Mouse (Mus musculus) bone marrow, adult 2 months (tissue): ENCODE measurements around the gene Cuta. TPM values are rescaled to one million over a fixed set of nuclear protein-coding genes. Genes with fewer than 3 reads are reported as not detected.
A peak's percentile ranks its signal among the peaks of the same experiment; 100 is the strongest.
"Not testable (repeated sequence)": the region's sequence is repeated elsewhere in the genome, so short reads cannot be mapped to it uniquely, and the experiment has no call there.

Source experiments
- H3K27ac ChIP-seq: fragments of 200-500 bp; 2 replicates; pipeline ENCODE4 v1.5.1; 2012; ENCODE audit warnings: low read depth, mild to moderate bottlenecking, control low read depth, inconsistent platforms, low read length; ENCODE audit not compliant: control insufficient read depth, poor library complexity, insufficient read depth
- H3K4me1 ChIP-seq: fragments of 200-500 bp; 2 replicates; pipeline ENCODE4 v1.6.1; 2011; ENCODE audit warnings: low read length; ENCODE audit not compliant: control insufficient read depth, insufficient read depth
- H3K4me3 ChIP-seq: fragments of 200-500 bp; replicated peaks from 2 replicates; pipeline ENCODE3; 2011; ENCODE audit warnings: mild to moderate bottlenecking, low read depth, low read length, control low read depth; ENCODE audit not compliant: control insufficient read depth
- CTCF ChIP-seq: fragments of 200-500 bp; IDR thresholded peaks from 2 replicates; pipeline ENCODE4 v1.5.1; 2011; ENCODE audit warnings: low read length, control low read depth; ENCODE audit not compliant: control insufficient read depth, insufficient read depth
- POLR2A ChIP-seq: fragments of 200-500 bp; IDR thresholded peaks from 2 replicates; pipeline ENCODE4 v1.6.1; 2011; ENCODE audit warnings: low read depth, mild to moderate bottlenecking, control low read depth, low read length, borderline replicate concordance; ENCODE audit not compliant: control insufficient read depth
- WGBS: fragments of 180-500 bp; shearing (Covaris S2); methylation state at CpG from one replicate; pipeline ENCODE4 v1.1.7; 2018; 5-methylcytosine and 5-hydroxymethylcytosine counted together
- polyA plus RNA-seq: library from polyadenylated mRNA; stranded (reverse); fragments of >200 nt; gene quantifications from 2 replicates; pipeline ENCODE4 v1.2.4, GENCODE M21; 2011; ENCODE audit warnings: low replicate concordance; ENCODE audit not compliant: missing spikeins, insufficient read depth, insufficient read length

Cuta gene
- polyA plus RNA-seq, 1 experiment = 99.0 TPM

DNA sequence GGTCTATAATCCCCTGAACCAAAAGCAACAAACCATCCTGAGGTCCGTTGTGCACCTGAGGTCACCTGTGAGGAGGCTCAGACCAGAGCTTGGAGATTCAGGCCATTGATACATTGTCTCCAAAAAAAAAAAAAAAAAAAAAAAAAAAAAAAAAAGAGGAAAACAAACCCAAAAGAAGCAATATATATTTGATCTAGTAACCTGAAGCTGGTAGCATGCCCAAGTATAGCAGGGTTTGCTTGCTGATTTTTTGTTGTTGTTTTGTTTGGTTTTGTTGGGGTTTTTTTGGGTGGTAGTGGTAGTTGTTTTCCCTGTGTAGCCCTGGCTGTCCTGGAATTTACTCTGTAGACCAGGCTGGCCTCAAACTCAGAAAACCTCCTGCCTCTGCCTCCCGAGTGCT lies 21.0 kb downstream of the Cuta start:
- Histone ChIP-seq H3K4me3 (peak overlapping the region; percentile 54), H3K27ac (no peak overlapping the region), H3K4me1 (no peaks in the 10 kb centered on the region)
- 81% methylated on average over 2 of the region's 2 CpGs for WGBS
- TF ChIP-seq POLR2A = no peak
- TF ChIP-seq CTCF = no peak

DNA sequence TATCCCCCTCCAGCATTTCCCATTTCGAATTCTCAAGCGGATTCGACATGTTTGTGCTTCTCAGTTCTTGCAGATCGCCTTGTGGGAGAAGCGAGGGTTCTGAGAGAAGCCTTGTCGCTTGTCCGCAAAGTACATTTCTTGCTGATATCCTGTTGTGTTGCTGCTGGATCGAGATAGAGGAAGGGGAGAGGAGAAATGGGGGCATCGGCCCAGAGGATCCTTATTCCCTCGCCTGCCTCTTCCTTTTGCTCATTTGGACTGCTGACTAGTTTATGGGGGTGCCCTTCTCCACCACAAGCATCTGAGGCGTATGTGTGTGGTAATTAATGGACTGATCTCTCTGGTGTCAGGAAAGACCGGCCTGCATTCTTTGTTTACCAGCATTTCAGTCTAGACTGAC lies 21.8 kb downstream of the Cuta start:
- Histone ChIP-seq H3K4me3 (peak overlapping the region; percentile 95), H3K27ac (peak overlapping the region; percentile 68; the same call in 1 of the 2 replicates)
- 2% methylated on average over 12 of the region's 12 CpGs for WGBS
- not testable (repeated sequence) for H3K4me1 ChIP-seq

DNA sequence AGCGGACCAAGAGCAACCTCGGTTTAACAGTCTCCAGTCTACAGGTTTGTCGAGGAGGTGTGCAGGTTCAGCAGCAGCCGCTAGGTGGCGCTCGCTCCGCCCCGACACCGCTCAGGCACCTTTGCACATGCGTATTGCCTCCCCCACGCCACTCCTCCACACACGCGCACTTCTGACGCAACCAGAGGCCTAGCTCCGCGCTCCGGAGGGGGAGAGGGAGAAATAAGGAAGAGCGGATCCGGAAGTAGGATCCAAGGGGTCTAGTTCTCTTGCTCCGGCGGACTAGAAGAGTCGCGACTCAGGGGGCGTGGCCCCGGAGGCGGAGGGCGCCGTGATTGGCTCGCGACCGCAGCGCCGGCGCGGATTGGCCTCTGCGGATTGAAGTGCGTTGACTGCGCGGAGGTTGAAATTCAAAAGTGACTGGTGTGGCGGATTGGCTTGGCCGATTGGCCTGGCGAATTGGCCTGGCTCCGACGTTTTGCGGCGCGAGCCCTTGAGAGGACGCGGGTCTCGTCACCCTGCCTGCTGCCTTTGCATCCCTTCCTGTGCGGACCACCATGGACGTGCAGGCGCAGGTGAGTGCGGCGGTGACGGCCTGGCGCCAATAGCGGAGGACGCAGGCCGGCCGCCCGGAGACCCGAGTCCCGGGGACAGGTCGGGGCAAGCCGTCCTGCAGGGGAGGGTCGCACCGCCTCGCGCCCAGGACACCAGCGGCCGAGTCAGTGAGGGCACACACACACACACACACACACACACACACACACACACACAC lies 22.5 kb downstream of the Cuta start, which contains the start of gene Kifc5b:
Gene Kifc5b (plus strand): TSS at position 381 of the 772 bp plus-strand sequence.
- Histone ChIP-seq H3K27ac (peak within 1 kb of the TSS; percentile 68), H3K4me3 (peak within 1 kb of the TSS; percentile 95), H3K4me1 (no peaks in the 10 kb centered on the region)
- peak; percentile 100 for TF ChIP-seq CTCF
- peak; percentile 74; the same call in 1 of the 2 replicates for TF ChIP-seq POLR2A
- under 1% methylated on average over 69 of the region's 72 CpGs for WGBS

DNA sequence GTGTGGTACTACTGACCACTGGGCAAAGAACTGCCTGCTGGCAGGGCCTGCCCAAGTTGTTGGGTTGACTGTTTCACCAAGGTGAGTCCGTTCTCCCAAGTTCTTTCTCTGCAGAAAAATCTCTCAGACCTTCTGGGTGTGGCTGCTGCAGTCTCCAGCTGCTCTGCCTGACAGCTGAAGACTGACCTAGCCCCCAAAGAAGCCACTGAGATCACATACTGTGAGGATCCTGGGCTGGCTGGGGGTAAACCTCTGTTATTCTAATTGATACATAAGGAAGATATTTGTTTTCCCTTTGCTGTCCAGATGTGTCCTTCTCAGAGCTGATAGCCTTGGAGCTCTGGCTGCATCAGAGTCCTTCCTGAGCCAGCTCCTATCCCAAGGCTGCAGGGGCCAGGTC lies 24.1 kb downstream of the Cuta start:
- no peak overlapping the region for H3K27ac ChIP-seq
- no peak overlapping the region for H3K4me3 ChIP-seq
- 76% methylated on average over 1 of the region's 1 CpGs for WGBS
- TF ChIP-seq CTCF (no peak), POLR2A (no peak)
- H3K4me1 ChIP-seq = no peaks in the 10 kb centered on the region

DNA sequence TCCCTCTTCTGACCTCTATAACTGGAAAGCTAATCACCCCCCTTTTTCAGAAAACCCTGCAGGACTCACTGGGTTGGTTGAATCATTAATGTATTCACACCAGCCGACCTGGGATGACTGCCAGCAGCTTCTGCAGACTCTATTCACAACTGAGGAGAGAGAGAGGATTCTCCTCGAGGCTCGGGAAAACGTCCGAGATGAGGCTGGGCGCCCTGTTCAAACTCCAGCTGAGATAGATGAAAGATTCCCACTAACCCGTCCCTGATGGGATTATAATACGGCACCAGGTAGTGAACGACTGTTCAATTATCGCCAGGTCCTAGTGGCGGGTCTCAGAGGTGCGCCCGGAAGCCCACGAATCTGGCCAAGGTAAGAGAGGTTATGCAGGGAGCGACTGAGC lies 31.9 kb downstream of the Cuta start:
- 84% methylated on average over 15 of the region's 15 CpGs for WGBS
- not testable (repeated sequence) for H3K4me1 ChIP-seq, H3K4me3 ChIP-seq, H3K27ac ChIP-seq

DNA sequence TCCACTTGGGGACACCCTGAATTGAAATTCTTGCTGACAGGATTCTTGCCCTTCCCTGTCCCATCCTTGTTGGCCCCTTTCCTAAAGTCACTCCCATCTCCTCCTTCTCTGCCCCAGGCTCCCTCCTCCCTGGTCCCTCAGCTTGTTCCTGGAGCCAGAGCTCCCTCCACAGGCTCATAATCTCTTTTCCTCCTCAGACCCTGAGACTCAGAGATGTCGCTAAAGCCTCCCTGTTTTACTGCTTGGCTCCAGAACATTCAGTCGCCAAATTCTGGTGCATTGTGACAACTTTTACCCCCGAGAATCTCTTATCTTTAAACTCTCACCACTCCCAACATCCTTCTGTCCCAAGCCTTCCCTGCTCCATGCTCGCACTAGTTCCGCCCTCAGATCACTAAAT lies 35.0 kb downstream of the Cuta start:
- Histone ChIP-seq H3K4me3 (no peak overlapping the region), H3K4me1 (no peaks in the 10 kb centered on the region), H3K27ac (no peak overlapping the region)
- 53% methylated on average over 5 of the region's 5 CpGs for WGBS
- TF ChIP-seq POLR2A (no peak), CTCF (no peak)

DNA sequence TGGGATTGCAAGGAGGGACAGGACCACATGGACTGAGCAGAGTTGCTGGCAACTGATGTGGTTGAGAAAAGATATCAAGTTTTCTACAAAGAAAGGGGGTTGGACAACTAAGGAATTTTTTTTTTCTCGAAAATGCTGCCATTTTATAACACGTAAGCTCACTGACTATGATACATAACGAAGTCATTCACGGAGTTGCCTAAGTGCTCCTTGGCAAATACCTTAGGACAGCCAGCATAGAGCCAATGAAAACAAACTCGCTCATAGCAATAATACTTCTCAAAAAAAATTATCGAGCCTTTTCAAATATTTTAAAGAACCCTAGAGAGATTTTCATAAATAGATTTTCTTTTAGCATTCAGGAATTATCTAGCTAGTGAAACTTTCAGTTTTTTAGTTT lies 38.5 kb downstream of the Cuta start:
- TF ChIP-seq POLR2A (no peak), CTCF (no peak)
- Histone ChIP-seq H3K27ac (no peak overlapping the region), H3K4me1 (no peaks in the 10 kb centered on the region), H3K4me3 (no peak overlapping the region)
- 78% methylated on average over 6 of the region's 6 CpGs for WGBS

DNA sequence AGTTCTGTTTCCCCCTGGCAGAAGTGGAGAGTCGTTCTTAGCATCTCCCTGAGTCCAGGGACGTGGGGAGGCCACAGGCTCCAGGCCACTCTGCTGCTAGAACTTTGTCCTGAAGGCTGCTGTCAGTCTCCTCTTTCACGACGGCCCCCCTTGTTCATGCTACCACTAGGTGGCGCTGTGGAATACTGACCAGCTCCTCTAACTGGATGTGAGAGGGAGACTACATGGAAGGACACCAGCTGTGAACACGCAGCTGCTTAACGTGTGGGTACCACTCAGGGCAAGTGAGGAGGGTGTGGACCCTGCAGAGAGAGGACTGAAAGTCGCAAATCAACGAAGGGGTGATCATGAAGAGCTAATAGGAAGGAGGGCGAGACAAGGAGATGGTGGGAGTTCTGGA lies 43.8 kb downstream of the Cuta start:
- H3K27ac ChIP-seq = no peak overlapping the region
- TF ChIP-seq CTCF = peak; percentile 86
- TF ChIP-seq POLR2A = no peak
- WGBS = 13% methylated on average over 10 of the region's 10 CpGs
- no peaks in the 10 kb centered on the region for H3K4me1 ChIP-seq
- H3K4me3 ChIP-seq = no peak overlapping the region

DNA sequence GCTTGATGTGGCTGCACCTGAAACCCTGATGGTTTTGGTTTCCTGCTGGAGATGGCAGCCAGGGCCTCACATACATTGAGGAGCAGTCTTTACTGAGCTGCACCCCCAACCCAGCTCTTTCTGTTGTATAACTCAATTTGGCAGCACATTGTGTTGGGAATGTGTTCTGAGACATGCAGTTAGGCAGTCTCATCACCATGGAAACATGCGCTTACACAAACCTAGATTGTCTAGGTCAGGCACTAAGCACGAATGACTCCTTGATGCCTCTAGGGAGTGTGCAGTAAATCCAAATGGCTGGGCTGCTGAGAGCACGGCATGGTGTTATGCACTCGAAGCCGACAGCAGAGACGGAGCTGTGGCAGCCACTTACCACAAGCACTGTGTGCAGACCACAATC lies 45.0 kb downstream of the Cuta start:
- Histone ChIP-seq H3K4me3 (no peak overlapping the region), H3K4me1 (no peaks in the 10 kb centered on the region), H3K27ac (no peak overlapping the region)
- WGBS = 80% methylated on average over 6 of the region's 6 CpGs
- no peak for TF ChIP-seq CTCF
- no peak for TF ChIP-seq POLR2A
